Mouse (Mus musculus) lung, embryonic 14.5 days (tissue): ENCODE measurements at regions not wholly inside any gene's neighbourhood (a gene's known extent, or its start where the extent isn't known, plus 50 kb on each side); places are given as distances from the start of the nearest gene placed in this dataset.
A peak's percentile ranks its signal among the peaks of the same experiment; 100 is the strongest.

Experiments used
- ATAC-seq: fragments of 200-750 bp; cut with Nextera tagmentation; 2 replicates; pipeline ENCODE4 v1.8.0; 2017; ENCODE audit warnings: mild to moderate bottlenecking, moderate TSS enrichment, moderate library complexity; ENCODE audit not compliant: insufficient read depth
- DNase-seq: peaks from one replicate; pipeline ENCODE4 v3.0.0-alpha.2; 2015
- H3K27ac ChIP-seq: fragments of 300-500 bp; sonication (generic); 2 replicates; pipeline ENCODE4 v1.5.1; 2014; ENCODE audit warnings: low read depth, mild to moderate bottlenecking, moderate library complexity
- H3K27me3 ChIP-seq: fragments of 300-500 bp; sonication (generic); 2 replicates; pipeline ENCODE4 v1.6.1; 2014; ENCODE audit warnings: low read length, control low read depth; ENCODE audit not compliant: insufficient read depth
- H3K36me3 ChIP-seq: fragments of 300-500 bp; sonication (generic); 2 replicates; pipeline ENCODE4 v1.6.1; 2014; ENCODE audit warnings: control low read depth; ENCODE audit not compliant: insufficient read depth
- H3K4me1 ChIP-seq: fragments of 300-500 bp; sonication (generic); 2 replicates; pipeline ENCODE4 v1.6.1; 2014; ENCODE audit warnings: antibody characterized with exemption, control low read depth; ENCODE audit not compliant: insufficient read depth
- H3K4me2 ChIP-seq: fragments of 300-500 bp; sonication (generic); 2 replicates; pipeline ENCODE4 v1.6.1; 2014; ENCODE audit warnings: mild to moderate bottlenecking
- H3K4me3 ChIP-seq: fragments of 300-500 bp; sonication (generic); 2 replicates; pipeline ENCODE4 v1.5.1; 2014; ENCODE audit warnings: low read depth, low read length
- H3K9ac ChIP-seq: fragments of 300-500 bp; sonication (generic); 2 replicates; pipeline ENCODE4 v1.6.1; 2014
- H3K9me3 ChIP-seq: fragments of 300-500 bp; sonication (generic); 2 replicates; pipeline ENCODE4 v1.6.1; 2016; ENCODE audit warnings: low read depth, low read length, control low read depth
- CTCF ChIP-seq: IDR thresholded peaks from 2 replicates; pipeline ENCODE4 v1.5.1; 2016; ENCODE audit warnings: antibody characterized with exemption, low read depth
- WGBS: fragments of 180-500 bp; shearing (Covaris S2); extraction: QIAGEN DNeasy Blood & Tissue Kit; methylation state at CpG from one replicate; pipeline ENCODE4 v1.1.7; 2014; 5-methylcytosine and 5-hydroxymethylcytosine counted together

- H3K4me2 ChIP-seq = no peak overlapping the region
- WGBS = 73% methylated on average over 12 of the region's 12 CpGs
- H3K4me1 ChIP-seq = peaks cover 4% of the 10 kb centered on the region; the same call in 1 of the 2 replicates
- DNase-seq (no peak), ATAC-seq (no peak)
- H3K9ac ChIP-seq = no peak overlapping the region
- H3K36me3 ChIP-seq = no peaks in the 10 kb centered on the region
- no peaks in the 10 kb centered on the region for H3K9me3 ChIP-seq
- TF ChIP-seq CTCF = no peak
- no peaks in the 10 kb centered on the region for H3K27me3 ChIP-seq
- no peak overlapping the region for H3K4me3 ChIP-seq
- no peak overlapping the region for H3K27ac ChIP-seq
Observed at GRCm38 (mm10) chr14:76225532-76225931, 114.8 kb downstream of the Nufip1 start.

DNA sequence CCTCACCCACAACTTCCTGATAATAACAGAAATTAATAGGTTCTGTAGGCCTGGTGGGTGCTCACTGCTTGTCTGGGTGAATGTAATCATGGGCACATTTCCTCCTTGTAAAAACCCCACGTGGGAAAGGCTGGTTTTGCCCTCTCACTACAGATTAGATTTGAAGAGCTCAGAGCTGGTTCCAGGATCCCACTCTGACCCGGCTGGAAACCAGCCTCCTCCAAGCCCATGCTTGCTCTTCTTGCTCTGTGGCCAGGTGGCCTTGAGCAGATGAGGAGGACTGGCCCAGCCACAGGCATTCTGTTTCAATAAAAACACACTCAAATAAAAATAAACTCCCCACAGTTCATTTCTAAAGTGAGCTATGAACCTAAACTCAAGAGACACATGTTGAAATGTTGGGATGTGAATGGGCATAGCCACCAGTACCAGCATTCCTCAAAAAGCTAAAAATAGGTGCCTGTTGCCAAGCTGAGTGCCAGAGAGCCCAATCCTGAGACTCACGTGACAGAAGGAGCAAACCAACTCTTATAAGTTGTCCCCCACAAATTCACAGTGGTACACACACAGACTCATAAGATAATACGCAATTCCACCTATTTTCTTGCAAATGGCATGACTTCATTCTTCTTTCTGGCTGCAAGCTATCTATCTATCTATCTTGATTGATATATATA lies 116.1 kb downstream of the Nufip1 start:
- no peak for TF ChIP-seq CTCF
- H3K9me3 ChIP-seq = no peaks in the 10 kb centered on the region
- no peak overlapping the region for H3K4me3 ChIP-seq
- no peak for DNase-seq
- no peak for ATAC-seq
- peaks cover 4% of the 10 kb centered on the region; the same call in 1 of the 2 replicates for H3K4me1 ChIP-seq
- no peaks in the 10 kb centered on the region for H3K27me3 ChIP-seq
- H3K27ac ChIP-seq = no peak overlapping the region
- no peaks in the 10 kb centered on the region for H3K36me3 ChIP-seq
- 71% methylated on average over 4 of the region's 4 CpGs for WGBS
- no peak overlapping the region for H3K9ac ChIP-seq
- no peak overlapping the region for H3K4me2 ChIP-seq

- no peak overlapping the region for H3K4me3 ChIP-seq
- 41% methylated on average over 9 of the region's 9 CpGs for WGBS
- DNase-seq (no peak), ATAC-seq (no peak)
- no peaks in the 10 kb centered on the region for H3K27me3 ChIP-seq
- no peaks in the 10 kb centered on the region for H3K9me3 ChIP-seq
- no peaks in the 10 kb centered on the region for H3K4me1 ChIP-seq
- no peak for TF ChIP-seq CTCF
- H3K36me3 ChIP-seq = no peaks in the 10 kb centered on the region
- H3K27ac ChIP-seq = no peak overlapping the region
- no peak overlapping the region for H3K4me2 ChIP-seq
- no peak overlapping the region for H3K9ac ChIP-seq
Observed at GRCm38 (mm10) chr14:76228968-76229555, 118.4 kb downstream of the Nufip1 start.

DNA sequence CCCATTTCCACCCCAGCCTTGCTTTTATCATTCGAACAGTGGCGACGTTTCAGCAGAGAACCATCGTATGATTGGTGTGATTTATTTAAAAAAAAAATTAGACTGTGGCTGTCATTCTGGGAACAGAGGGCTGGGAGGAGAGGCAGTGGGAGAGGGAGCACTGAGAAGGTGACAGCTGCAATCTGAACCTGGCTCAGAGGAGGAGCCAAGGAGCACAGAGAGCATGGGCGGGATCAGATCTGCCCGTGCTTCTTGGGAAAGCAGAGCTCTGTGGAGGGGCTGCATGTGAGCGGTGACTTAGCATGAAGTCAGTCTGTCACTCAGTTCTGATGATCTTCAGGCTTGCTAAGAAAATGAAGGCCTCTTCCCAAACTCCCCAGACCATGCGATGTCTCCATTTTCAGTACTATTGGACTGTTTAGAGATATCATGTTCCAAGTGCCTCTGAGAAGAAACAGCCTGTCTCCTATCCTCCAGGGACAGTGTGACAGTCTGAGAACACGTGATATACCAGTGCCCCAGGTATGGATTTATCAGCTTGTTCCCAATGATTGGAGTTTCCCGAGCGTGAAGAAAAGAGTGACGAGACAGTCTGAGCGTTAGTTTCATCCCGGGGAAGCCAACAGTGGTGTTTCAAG lies 129.3 kb downstream of the Nufip1 start:
- Histone ChIP-seq H3K4me1 (peaks cover 6% of the 10 kb centered on the region), H3K4me2 (no peak overlapping the region), H3K27ac (no peak overlapping the region), H3K27me3 (no peaks in the 10 kb centered on the region), H3K9ac (no peak overlapping the region), H3K4me3 (no peak overlapping the region), H3K36me3 (no peaks in the 10 kb centered on the region), H3K9me3 (no peaks in the 10 kb centered on the region)
- no peak for TF ChIP-seq CTCF
- WGBS = 64% methylated on average over 14 of the region's 14 CpGs
- DNase-seq (peak; percentile 7), ATAC-seq (no peak)

- ATAC-seq (peak; percentile 82), DNase-seq (peak; percentile 53)
- Histone ChIP-seq H3K27ac (peak overlapping the region; percentile 74; the same call in 1 of the 2 replicates), H3K9me3 (no peaks in the 10 kb centered on the region), H3K9ac (peak overlapping the region; percentile 16; the same call in 1 of the 2 replicates), H3K4me1 (peaks cover 6% of the 10 kb centered on the region), H3K4me2 (peak overlapping the region; percentile 35), H3K36me3 (no peaks in the 10 kb centered on the region), H3K4me3 (0 out of 2 replicates have a peak overlapping the region, but pooled peaks have one; percentile 1), H3K27me3 (no peaks in the 10 kb centered on the region)
- 34% methylated on average over 14 of the region's 14 CpGs for WGBS
- TF ChIP-seq CTCF = no peak
Observed at GRCm38 (mm10) chr14:76243581-76244337, 133.1 kb downstream of the Nufip1 start.

DNA sequence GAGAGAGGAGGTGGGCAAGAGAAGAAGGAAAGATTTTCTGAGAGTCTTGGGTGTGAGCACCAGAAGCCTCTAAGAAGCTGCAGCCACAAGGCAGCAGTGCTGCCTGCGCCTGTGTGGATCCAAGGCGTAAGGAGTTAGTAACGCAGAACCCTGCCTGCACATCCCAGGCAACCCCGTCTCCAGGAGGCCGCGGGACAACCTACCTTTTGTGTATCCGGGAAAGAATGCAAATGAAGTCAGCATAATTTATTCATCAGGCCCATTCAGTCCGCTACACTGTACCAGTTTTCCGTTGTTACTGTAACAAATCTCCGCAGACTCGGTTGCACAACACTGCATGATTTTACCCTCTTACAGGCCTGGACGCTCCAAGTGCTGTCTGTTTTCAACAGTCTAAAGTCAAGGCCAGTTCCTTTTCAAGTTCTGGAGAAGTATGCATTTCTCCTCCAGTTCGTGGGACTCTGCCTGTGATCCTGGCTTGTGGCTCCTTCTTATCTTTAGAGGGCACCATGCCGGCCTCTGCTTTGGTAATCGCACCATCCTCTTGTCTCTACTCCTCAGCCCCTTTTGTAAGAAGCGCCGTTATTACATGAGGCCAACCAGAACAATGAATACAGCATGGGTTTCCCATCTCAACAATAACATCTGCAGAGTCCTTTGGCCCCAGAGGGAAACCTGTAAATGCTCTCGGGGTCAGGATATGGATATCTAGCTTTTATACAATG lies 133.8 kb downstream of the Nufip1 start:
- H3K27me3 ChIP-seq = no peaks in the 10 kb centered on the region
- no peak overlapping the region; the same call in 1 of the 2 replicates for H3K9ac ChIP-seq
- H3K27ac ChIP-seq = peak overlapping the region; percentile 74
- H3K4me2 ChIP-seq = peak overlapping the region; percentile 35
- H3K9me3 ChIP-seq = no peaks in the 10 kb centered on the region
- no peaks in the 10 kb centered on the region for H3K36me3 ChIP-seq
- WGBS = 35% methylated on average over 18 of the region's 18 CpGs
- peak; percentile 39 for DNase-seq
- ATAC-seq = peak; percentile 50; the same call in 1 of the 2 replicates
- TF ChIP-seq CTCF = no peak
- H3K4me1 ChIP-seq = peaks cover 6% of the 10 kb centered on the region
- 0 out of 2 replicates have a peak overlapping the region, but pooled peaks have one; percentile 1 for H3K4me3 ChIP-seq
